Mouse (Mus musculus): Measurements from ENCODE around the gene Gtf2ird2.

The Gtf2ird2 gene

GRCm38 (mm10) chr5:134269751-134270150 is 85.9 kb downstream of the Gtf2ird2 start:
- no peak for DNase-seq (ENCODE audit: low spot score)

- DNase-seq (ENCODE audit: low spot score), result no peak
These were observed 86.7 kb downstream of the Gtf2ird2 start for GRCm38 (mm10) chr5:134270566-134270965.

- DNase-seq (ENCODE audit: low spot score), result no peak
These were observed 87.6 kb downstream of the Gtf2ird2 start for GRCm38 (mm10) chr5:134271421-134271820.

GRCm38 (mm10) chr5:134272761-134273160 is 88.9 kb downstream of the Gtf2ird2 start:
- DNase-seq (ENCODE audit: low spot score), result no peak

GRCm38 (mm10) chr5:134273761-134274160 is 89.9 kb downstream of the Gtf2ird2 start:
- DNase-seq (ENCODE audit: low spot score), result no peak

Data from ovary, adult 18-20 months (tissue).